Mouse (Mus musculus): ENCODE measurements around the gene Alg2.

Gene Alg2

GRCm38 (mm10) chr4:47473968-47474729, at the start of gene Alg2, which contains the start of gene Sec61b:
Gene Alg2, minus strand, starts transcription at chr4:47474333.
Gene Sec61b, plus strand, starts transcription at chr4:47474658.
- peak; percentile 95 for ATAC-seq (ENCODE audit: insufficient number of reproducible peaks, low FRiP score, low TSS enrichment)

- ATAC-seq (ENCODE audit: insufficient number of reproducible peaks, low FRiP score, low TSS enrichment) = 0 out of 2 replicates have a peak, but pooled peaks have one; percentile 42
Measured at GRCm38 (mm10) chr4:47521884-47522605, 47.9 kb upstream of the Alg2 start.

GRCm38 (mm10) chr4:47520076-47520475, 45.9 kb upstream of the Alg2 start:
- ATAC-seq (ENCODE audit: insufficient number of reproducible peaks, low FRiP score, low TSS enrichment) = no peak

DNA sequence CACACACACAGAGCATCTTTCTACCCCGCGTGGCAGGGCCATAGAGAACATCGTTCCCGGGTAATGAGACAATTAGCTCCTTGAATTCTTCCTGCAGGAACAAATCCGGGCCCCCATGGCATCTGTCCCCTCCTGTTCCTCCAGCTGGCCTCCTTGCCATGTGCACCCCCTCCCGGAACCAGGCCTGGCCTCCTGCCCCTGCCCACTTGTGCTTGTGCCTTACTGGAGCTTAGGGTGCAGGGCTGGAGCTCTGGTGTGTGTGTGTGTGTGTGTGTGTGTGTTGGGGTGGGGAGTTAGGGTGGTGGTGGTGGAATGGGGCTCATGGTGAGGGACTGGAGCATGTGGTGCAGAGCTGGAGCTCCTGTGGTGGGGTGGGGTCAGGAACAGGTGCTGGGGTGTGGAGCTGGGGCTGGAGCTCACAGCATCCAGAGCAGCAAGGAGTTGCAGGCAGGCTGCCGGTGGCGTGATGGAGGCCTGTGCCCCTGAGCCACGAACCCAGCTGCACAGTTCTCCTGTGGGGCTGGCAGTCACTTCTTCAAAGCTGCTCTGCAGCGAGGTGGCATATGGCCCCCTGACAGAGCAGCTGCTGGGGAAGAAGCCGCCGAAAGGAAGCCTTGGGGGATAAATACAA, 44.5 kb upstream of the Alg2 start:
- ATAC-seq (ENCODE audit: insufficient number of reproducible peaks, low FRiP score, low TSS enrichment) = peak; percentile 54

DNA sequence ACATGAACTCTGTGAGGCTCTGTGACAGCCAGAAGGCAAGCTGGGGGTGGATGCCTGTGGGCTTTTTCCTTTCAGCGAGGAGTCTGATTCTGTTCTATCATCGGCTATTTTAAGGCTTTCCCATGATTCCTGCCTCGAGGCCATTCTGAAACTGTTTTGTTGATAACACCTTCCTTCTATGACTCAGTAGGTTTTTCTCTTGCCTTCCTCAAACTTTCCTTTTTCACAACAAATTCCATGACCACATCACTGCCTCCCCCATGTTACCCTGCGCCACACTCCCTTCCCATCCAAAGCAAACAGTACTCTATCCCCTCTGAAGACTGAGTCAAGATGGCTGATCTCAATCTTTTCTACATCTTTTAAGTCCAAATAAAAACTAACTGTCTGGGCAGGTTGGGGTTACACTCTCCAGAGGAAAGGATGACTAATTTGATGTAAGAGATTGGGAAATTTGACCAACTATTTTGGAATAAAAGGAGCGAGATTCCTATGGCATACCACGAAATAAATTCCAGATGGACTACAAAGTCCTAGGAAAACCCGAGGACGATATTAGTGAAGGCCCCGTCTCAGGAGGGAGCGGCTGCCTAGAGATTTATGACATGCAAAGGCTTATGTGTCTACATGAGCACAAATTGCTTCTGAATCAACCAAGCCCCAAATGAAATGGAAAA, 30.8 kb upstream of the Alg2 start:
- ATAC-seq (ENCODE audit: insufficient number of reproducible peaks, low FRiP score, low TSS enrichment) = no peak

GRCm38 (mm10) chr4:47503045-47503444, 28.9 kb upstream of the Alg2 start:
- ATAC-seq (ENCODE audit: insufficient number of reproducible peaks, low FRiP score, low TSS enrichment) = peak; percentile 21; the same call in 1 of the 2 replicates

GRCm38 (mm10) chr4:47502546-47502971, 28.4 kb upstream of the Alg2 start:
- ATAC-seq (ENCODE audit: insufficient number of reproducible peaks, low FRiP score, low TSS enrichment) = peak; percentile 75

DNA sequence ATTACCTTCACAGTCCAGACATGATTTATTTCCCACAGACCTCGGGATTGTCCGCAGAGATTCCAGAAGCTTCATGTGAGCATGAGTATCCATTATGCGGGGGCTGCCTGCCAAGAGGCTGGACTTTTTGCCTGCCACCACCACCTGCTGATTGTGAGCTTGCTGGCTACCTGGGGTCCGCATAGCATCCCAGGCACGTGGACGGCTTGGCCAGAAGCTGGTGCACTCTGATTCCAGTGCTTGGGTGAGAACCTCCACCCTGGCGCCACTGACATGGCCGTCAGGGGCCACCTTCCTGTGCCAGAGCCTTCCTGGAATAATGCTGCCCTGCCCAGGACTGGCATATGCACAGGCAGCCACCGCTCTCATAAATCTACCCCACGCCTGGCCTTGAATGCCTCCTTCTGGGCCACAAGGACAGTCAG, 25.0 kb upstream of the Alg2 start:
- ATAC-seq (ENCODE audit: insufficient number of reproducible peaks, low FRiP score, low TSS enrichment) = no peak

DNA sequence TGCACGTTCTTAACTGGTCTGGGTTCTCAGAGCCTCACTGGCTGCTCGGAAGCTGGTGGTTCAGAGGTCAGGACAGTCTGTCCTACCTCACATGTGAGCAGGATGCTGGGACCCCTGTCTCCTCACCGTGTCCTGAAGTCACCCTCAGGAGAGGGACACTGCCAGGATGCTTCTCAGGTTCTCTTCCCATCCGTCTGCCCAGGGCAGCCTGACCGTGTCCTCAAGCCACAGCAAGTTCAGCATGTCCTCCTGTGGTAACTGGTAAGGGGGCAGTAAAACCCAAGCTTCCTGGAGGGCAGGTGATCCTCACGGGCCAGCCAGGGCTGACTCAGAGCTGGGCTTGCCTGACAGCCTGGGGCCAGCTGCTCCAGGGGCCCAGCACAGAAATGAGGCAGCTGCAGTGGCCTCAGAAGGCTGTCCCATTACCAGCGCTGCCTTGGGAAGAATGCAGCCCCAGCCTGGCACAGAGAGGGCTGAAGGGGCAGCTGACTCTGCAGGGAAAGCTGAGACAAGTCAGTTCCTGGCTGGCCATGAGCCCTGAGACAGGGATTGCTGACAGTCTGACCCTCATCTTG, 23.8 kb upstream of the Alg2 start:
- ATAC-seq (ENCODE audit: insufficient number of reproducible peaks, low FRiP score, low TSS enrichment) = no peak

DNA sequence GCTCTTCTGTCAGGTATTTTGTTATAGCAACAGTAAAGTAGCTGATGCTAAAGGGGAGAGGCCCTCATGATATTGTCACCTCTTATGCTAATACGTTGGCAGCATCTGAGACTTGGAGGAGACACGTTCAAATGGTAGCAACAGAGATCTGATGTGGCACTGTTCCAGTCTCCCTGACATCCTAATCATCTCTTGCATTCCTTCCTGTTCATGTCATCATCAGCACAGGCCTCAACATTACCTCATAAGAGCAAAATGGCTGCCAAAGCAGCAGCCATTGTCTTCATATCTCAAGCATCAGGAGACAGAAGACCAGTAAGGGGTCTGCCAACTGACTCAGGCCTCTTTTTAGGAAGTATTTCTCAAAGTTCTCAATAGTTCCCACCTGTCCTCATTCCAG, 20.6 kb upstream of the Alg2 start:
- no peak for ATAC-seq (ENCODE audit: insufficient number of reproducible peaks, low FRiP score, low TSS enrichment)

DNA sequence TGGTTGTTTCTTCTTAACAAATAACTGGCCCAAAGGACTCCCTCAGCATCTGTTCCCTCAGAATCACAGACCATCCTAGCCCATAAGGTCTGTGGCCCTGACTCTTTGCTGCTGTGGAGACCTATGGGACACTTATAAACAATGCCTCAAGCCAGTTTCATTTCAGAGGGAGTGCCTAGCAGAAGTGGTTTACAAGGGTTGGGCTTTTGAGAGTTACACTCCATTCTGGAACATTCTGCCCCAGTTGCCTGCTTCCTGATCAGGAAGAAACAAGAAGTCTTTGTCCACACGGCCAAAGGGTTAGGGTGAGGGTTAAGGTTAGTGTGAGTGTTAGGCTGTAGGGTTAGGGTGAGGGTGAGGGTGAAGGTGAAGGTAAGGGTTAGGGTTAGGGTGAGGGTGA, 20.0 kb upstream of the Alg2 start:
- no peak for ATAC-seq (ENCODE audit: insufficient number of reproducible peaks, low FRiP score, low TSS enrichment)

DNA sequence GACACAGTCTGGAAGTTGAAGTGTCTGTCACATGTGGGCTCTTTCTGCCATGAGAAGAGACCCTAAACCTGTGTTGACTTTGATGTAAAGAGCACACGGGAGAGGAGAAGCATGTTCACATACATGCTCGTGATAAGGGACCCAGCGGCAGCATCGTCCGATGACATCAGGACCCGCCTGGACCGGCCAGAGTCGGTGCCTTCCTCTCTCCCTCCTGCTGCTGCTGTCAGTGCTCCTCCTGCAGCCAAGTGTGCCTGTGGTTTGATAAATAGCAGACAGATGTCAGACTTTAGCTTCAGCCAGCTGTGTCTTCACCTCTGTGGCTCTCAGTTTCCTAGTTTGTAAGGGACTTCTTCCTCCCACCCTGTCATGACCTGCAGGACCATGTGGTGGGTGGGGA, 19.3 kb upstream of the Alg2 start:
- ATAC-seq (ENCODE audit: insufficient number of reproducible peaks, low FRiP score, low TSS enrichment) = no peak

DNA sequence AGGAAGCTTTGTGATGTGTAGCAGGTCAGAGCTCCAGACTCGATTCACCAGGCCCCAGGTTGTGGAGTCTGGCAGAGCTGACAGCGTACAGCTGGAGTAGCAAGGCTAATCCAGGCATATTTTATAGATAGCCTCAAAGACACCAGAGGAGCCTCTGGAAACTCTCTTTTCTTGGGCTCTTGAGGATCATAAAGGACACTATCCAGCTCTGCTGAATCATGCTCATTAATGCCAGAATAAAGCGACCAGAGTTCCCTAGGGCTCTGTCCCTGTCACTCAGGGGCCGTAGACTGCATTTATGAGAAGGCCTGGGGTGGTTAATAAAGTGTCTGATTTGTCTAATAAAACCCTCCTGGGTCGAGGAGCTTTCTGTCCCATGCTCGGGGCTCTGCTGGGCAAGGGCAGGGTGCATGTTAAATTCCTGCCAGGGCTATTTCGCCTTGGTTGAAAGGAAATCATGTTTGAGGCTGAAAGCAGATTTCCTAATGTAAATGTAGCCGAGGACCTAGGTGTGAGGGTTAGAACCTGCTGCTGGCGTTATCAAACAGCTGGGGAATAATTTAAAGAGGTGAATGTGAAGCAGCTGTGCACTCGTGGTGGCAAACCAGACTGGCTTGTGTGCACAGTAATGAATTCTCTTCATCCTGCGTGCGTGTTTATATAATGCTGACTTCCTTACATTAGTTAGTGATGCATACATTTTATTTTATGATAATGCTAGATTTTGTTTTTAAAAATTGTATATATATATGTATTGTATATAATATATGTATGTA, 18.4 kb upstream of the Alg2 start:
- no peak for ATAC-seq (ENCODE audit: insufficient number of reproducible peaks, low FRiP score, low TSS enrichment)

- ATAC-seq (ENCODE audit: insufficient number of reproducible peaks, low FRiP score, low TSS enrichment) = no peak
Measured at GRCm38 (mm10) chr4:47491243-47491642, 17.1 kb upstream of the Alg2 start.

DNA sequence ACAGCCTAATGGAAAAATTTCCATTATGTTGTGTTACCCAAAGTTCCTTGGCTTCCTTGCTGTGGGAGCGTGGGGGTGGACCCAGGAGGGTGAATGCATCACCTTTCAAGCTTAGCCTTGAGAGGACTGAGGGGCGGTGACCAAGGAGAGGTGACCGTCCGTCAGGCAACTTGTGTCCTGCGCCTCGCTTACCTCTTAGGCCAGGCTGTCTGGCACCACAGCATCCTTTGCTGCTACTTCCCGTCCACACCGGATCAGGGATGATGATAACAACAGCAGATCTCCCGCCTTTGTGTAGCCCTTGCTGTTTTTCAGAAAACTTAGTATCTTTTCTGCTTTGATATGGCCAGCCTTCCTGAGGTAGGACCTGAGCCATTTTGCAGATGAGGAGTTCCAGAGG, 6.4 kb upstream of the Alg2 start:
- ATAC-seq (ENCODE audit: insufficient number of reproducible peaks, low FRiP score, low TSS enrichment) = no peak

GRCm38 (mm10) chr4:47480095-47480494, 6.0 kb upstream of the Alg2 start:
- no peak for ATAC-seq (ENCODE audit: insufficient number of reproducible peaks, low FRiP score, low TSS enrichment)

DNA sequence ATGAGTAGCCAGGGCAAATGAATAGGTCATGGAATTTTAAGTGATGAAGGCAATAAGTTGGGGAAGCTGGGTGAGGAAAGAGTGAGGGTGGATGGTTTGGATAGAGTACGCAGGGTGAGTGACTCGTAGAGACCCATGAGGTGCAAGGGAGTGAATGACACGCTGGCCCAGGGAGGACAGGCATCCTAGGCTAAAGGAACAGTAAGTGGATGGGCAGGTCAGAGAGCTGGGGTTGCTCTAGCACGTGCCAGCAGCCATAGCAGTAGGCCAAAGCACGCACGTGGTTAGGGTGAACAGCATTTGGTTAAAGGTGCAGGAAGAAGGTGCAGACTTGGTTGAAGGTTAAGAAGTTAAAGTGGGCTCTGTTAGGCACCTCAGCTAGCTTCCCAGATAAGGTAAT, 3.4 kb upstream of the Alg2 start:
- ATAC-seq (ENCODE audit: insufficient number of reproducible peaks, low FRiP score, low TSS enrichment) = no peak

GRCm38 (mm10) chr4:47474730-47475643, 854 bp upstream of the Alg2 start:
- ATAC-seq (ENCODE audit: insufficient number of reproducible peaks, low FRiP score, low TSS enrichment) = no peak

GRCm38 (mm10) chr4:47473586-47473967, 556 bp downstream of the Alg2 start:
- no peak for ATAC-seq (ENCODE audit: insufficient number of reproducible peaks, low FRiP score, low TSS enrichment)

Data from cerebellum, adult (tissue).